Mouse (Mus musculus): ENCODE measurements around the gene Crip3. TPM values are rescaled to one million over a fixed set of nuclear protein-coding genes. Genes with fewer than 3 reads are reported as not detected.

Crip3 gene
- polyA plus RNA-seq (2014; fragmentation: Illumina TruSeq; extraction: RNeasy Lipid Tissue Mini Kit (QIAGEN cat#74804); ENCODE audit: low read depth, low replicate concordance) = not detected

GRCm38 (mm10) chr17:46428761-46429414, at the start of gene Crip3:
Gene Crip3, plus strand, starts transcription at chr17:46428926.

DNA sequence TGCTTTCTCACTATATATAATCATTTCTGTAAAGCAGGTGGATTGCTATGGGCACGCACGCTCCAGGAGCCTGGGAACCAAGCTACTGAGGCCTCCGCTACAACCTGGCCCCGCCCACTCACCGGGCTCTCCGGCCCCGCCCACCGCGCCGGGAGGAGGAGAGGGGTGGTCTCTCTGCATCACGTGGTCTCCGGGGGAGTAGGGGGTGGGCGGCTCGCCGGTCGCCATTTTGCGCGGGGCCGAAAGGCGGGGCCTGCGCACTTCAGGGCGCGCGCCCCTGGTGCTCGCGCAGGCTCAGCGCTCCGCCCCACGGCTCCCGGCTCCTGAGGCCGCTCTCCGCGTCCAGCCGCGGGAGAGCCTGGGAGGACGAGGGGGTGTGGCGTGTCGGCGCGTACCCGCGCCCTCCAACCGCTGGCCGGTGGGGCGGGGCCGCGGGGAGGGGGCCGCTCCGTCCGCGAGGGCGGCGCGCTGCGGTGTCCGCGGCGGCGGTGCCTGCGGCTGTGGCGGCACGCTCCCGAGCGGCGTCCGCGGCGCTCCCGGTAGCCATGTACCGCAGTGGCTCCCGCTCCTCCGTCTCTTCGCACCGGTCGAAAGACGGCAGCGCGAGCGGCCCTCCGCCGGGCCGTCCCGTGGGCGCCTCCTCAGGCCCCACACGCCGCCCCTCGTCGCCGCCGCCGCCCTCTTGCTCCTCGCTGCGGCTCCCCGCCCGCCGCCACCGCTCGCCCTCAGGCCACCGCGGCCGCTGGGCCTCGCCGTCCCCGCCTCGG, 45.2 kb upstream of the Crip3 start, which contains the start of gene Zfp318:
Gene Zfp318 (plus strand): TSS at position 438 of the 767 bp plus-strand sequence.

DNA sequence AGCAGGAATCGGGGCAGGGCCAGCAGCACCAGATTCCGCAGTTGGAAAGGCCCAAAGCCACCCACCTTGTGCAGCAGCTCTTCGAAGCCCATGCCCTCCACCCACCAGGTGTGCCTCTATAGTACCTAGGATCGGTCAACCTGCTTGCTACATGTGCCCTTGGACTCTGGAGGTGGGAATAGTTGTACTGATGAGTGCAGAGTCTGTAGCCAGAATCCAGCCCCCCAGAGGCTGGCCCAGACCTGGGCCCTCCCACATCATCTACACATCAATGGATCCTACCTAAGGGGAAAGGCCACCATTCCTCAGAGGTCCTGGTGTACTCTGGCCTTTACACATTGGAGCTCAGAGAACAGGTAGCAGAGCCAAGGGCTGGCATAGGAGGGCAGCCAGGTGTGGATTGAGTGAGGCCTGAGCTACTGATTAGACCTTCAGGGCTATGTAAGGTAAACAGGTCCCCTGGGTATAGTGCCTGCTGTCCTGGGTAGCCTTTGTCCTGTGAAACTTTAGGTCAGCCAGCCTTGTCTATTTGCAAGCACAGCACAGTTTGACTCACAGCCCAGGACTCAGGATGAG, 9.7 kb downstream of the Crip3 start, which contains the start of gene Slc22a7:
Gene Slc22a7 (minus strand): TSS at position 160 of the 576 bp plus-strand sequence.

Other genes starting within 250 kb of the Crip3 start
- 5.7 TPM for gene Polh, start 226.3 kb upstream of the Crip3 start, polyA plus RNA-seq (2014; fragmentation: Illumina TruSeq; extraction: RNeasy Lipid Tissue Mini Kit (QIAGEN cat#74804); ENCODE audit: low read depth, low replicate concordance)
- 14.3 TPM for gene Xpo5, start 226.1 kb upstream of the Crip3 start, polyA plus RNA-seq (2014; fragmentation: Illumina TruSeq; extraction: RNeasy Lipid Tissue Mini Kit (QIAGEN cat#74804); ENCODE audit: low read depth, low replicate concordance)
- 4.5 TPM for gene Polr1c, start 180.9 kb upstream of the Crip3 start, polyA plus RNA-seq (2014; fragmentation: Illumina TruSeq; extraction: RNeasy Lipid Tissue Mini Kit (QIAGEN cat#74804); ENCODE audit: low read depth, low replicate concordance)
- 1.7 TPM for gene Yipf3, start 180.8 kb upstream of the Crip3 start, polyA plus RNA-seq (2014; fragmentation: Illumina TruSeq; extraction: RNeasy Lipid Tissue Mini Kit (QIAGEN cat#74804); ENCODE audit: low read depth, low replicate concordance)
- gene Lrrc73, start 175.4 kb upstream of the Crip3 start, polyA plus RNA-seq (2014; fragmentation: Illumina TruSeq; extraction: RNeasy Lipid Tissue Mini Kit (QIAGEN cat#74804); ENCODE audit: low read depth, low replicate concordance) = not detected
- not detected for gene Tjap1, start 145.9 kb upstream of the Crip3 start, polyA plus RNA-seq (2014; fragmentation: Illumina TruSeq; extraction: RNeasy Lipid Tissue Mini Kit (QIAGEN cat#74804); ENCODE audit: low read depth, low replicate concordance)
- not detected for gene Dlk2, start 131.5 kb upstream of the Crip3 start, polyA plus RNA-seq (2014; fragmentation: Illumina TruSeq; extraction: RNeasy Lipid Tissue Mini Kit (QIAGEN cat#74804); ENCODE audit: low read depth, low replicate concordance)
- 0.36 TPM for gene Abcc10, start 100.6 kb upstream of the Crip3 start, polyA plus RNA-seq (2014; fragmentation: Illumina TruSeq; extraction: RNeasy Lipid Tissue Mini Kit (QIAGEN cat#74804); ENCODE audit: low read depth, low replicate concordance)
- gene Zfp318, start 45.2 kb upstream of the Crip3 start, polyA plus RNA-seq (2014; fragmentation: Illumina TruSeq; extraction: RNeasy Lipid Tissue Mini Kit (QIAGEN cat#74804); ENCODE audit: low read depth, low replicate concordance) = 54.2 TPM
- gene Slc22a7, start 9.5 kb downstream of the Crip3 start, polyA plus RNA-seq (2014; fragmentation: Illumina TruSeq; extraction: RNeasy Lipid Tissue Mini Kit (QIAGEN cat#74804); ENCODE audit: low read depth, low replicate concordance) = 9.3 TPM
- 0.20 TPM for gene Ttbk1, start 58.7 kb downstream of the Crip3 start, polyA plus RNA-seq (2014; fragmentation: Illumina TruSeq; extraction: RNeasy Lipid Tissue Mini Kit (QIAGEN cat#74804); ENCODE audit: low read depth, low replicate concordance)
- 7.3 TPM for gene Dnph1, start 67.8 kb downstream of the Crip3 start, polyA plus RNA-seq (2014; fragmentation: Illumina TruSeq; extraction: RNeasy Lipid Tissue Mini Kit (QIAGEN cat#74804); ENCODE audit: low read depth, low replicate concordance)
- 3.1 TPM for gene Cul9, start 117.5 kb downstream of the Crip3 start, polyA plus RNA-seq (2014; fragmentation: Illumina TruSeq; extraction: RNeasy Lipid Tissue Mini Kit (QIAGEN cat#74804); ENCODE audit: low read depth, low replicate concordance)
- not detected for gene Srf, start 127.2 kb downstream of the Crip3 start, polyA plus RNA-seq (2014; fragmentation: Illumina TruSeq; extraction: RNeasy Lipid Tissue Mini Kit (QIAGEN cat#74804); ENCODE audit: low read depth, low replicate concordance)
- 0.16 TPM for gene Ptk7, start 200.6 kb downstream of the Crip3 start, polyA plus RNA-seq (2014; fragmentation: Illumina TruSeq; extraction: RNeasy Lipid Tissue Mini Kit (QIAGEN cat#74804); ENCODE audit: low read depth, low replicate concordance)
- 0.36 TPM for gene Klc4, start 217.1 kb downstream of the Crip3 start, polyA plus RNA-seq (2014; fragmentation: Illumina TruSeq; extraction: RNeasy Lipid Tissue Mini Kit (QIAGEN cat#74804); ENCODE audit: low read depth, low replicate concordance)
- gene Mrpl2, start 217.3 kb downstream of the Crip3 start, polyA plus RNA-seq (2014; fragmentation: Illumina TruSeq; extraction: RNeasy Lipid Tissue Mini Kit (QIAGEN cat#74804); ENCODE audit: low read depth, low replicate concordance) = 2.3 TPM
- gene Cul7, start 221.4 kb downstream of the Crip3 start, polyA plus RNA-seq (2014; fragmentation: Illumina TruSeq; extraction: RNeasy Lipid Tissue Mini Kit (QIAGEN cat#74804); ENCODE audit: low read depth, low replicate concordance) = 0.12 TPM
- gene Rrp36, start 245.4 kb downstream of the Crip3 start, polyA plus RNA-seq (2014; fragmentation: Illumina TruSeq; extraction: RNeasy Lipid Tissue Mini Kit (QIAGEN cat#74804); ENCODE audit: low read depth, low replicate concordance) = 2.3 TPM
- gene Mea1, start 249.9 kb downstream of the Crip3 start, polyA plus RNA-seq (2014; fragmentation: Illumina TruSeq; extraction: RNeasy Lipid Tissue Mini Kit (QIAGEN cat#74804); ENCODE audit: low read depth, low replicate concordance) = 5.7 TPM